Mouse (Mus musculus) ES-E14 (cell line): ENCODE measurements around the gene Khdc3.

Source experiments
- MAFK ChIP-seq: IDR thresholded peaks from 2 replicates; pipeline ENCODE4 v1.6.1; 2014; ENCODE audit warnings: mild to moderate bottlenecking, low read depth, low read length, inconsistent platforms; ENCODE audit not compliant: insufficient read depth
- ZC3H11A ChIP-seq: IDR thresholded peaks from 2 replicates; pipeline ENCODE4 v1.6.1; 2012; ENCODE audit warnings: low read depth, mild to moderate bottlenecking, inconsistent platforms, low read length, borderline replicate concordance
- ZNF384 ChIP-seq: IDR thresholded peaks from 2 replicates; pipeline ENCODE4 v1.6.1; 2012; ENCODE audit warnings: low read depth, low read length, inconsistent platforms

DNA sequence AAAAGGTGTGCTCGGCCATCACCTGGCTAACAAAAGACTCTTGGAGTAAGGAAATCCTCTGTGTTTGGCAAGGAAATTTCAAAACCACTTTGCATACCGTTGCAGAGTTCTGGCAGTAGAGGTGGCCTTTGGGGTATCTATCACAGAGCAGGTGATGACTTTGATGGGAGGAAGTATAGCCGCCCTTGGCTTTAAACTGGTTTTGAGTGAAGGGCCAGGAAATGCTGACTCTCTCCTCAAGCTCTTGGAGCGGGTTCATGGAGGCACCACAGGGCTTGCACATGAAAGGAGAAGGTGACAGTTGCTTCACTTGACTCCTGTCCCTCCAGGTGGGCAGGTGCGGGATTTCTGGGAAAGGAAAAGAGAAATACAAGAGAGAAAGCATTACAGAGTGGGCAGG is 14.1 kb upstream of the Khdc3 start:
- TF ChIP-seq MAFK (no peak), ZC3H11A (no peak), ZNF384 (no peak)
